Mouse (Mus musculus) forebrain, postnatal 0 days (tissue): ENCODE results near the gene Snx29. TPM values are rescaled to one million over a fixed set of nuclear protein-coding genes. Genes with fewer than 3 reads are reported as not detected.

Experiments
- ATAC-seq: fragments of 200-750 bp; cut with Nextera tagmentation; 2 replicates; pipeline ENCODE4 v1.8.0; 2017; ENCODE audit warnings: mild to moderate bottlenecking, moderate library complexity
- DNase-seq: peaks from one replicate; pipeline ENCODE4 v3.0.0-alpha.2; 2015
- H3K27ac ChIP-seq: fragments of 300-500 bp; sonication (generic); 2 replicates; pipeline ENCODE4 v1.5.1; 2014; ENCODE audit warnings: low read depth, mild to moderate bottlenecking, antibody characterized with exemption, low read length, moderate library complexity, mixed read lengths
- H3K27me3 ChIP-seq: fragments of 300-500 bp; sonication (generic); 2 replicates; pipeline ENCODE4 v1.6.1; 2014; ENCODE audit warnings: mild to moderate bottlenecking, low read length, mixed read lengths; ENCODE audit not compliant: insufficient read depth
- H3K36me3 ChIP-seq: fragments of 300-500 bp; sonication (generic); 2 replicates; pipeline ENCODE4 v1.6.1; 2014; ENCODE audit warnings: mild to moderate bottlenecking, moderate library complexity; ENCODE audit not compliant: insufficient read depth
- H3K4me1 ChIP-seq: fragments of 300-500 bp; sonication (generic); 2 replicates; pipeline ENCODE4 v1.6.1; 2014; ENCODE audit warnings: antibody characterized with exemption; ENCODE audit not compliant: insufficient read depth
- H3K4me2 ChIP-seq: fragments of 300-500 bp; sonication (generic); 2 replicates; pipeline ENCODE4 v1.6.1; 2014; ENCODE audit warnings: low read depth, mild to moderate bottlenecking, moderate library complexity
- H3K4me3 ChIP-seq: fragments of 300-500 bp; sonication (generic); 2 replicates; pipeline ENCODE4 v1.5.1; 2014; ENCODE audit warnings: low read depth, low read length, mixed read lengths
- H3K9ac ChIP-seq: fragments of 300-500 bp; sonication (generic); 2 replicates; pipeline ENCODE4 v1.6.1; 2014; ENCODE audit warnings: mild to moderate bottlenecking
- H3K9me3 ChIP-seq: fragments of 300-500 bp; sonication (generic); 2 replicates; pipeline ENCODE4 v1.6.1; 2016; ENCODE audit warnings: low read length
- CTCF ChIP-seq: sonication (generic); IDR thresholded peaks from 2 replicates; pipeline ENCODE4 v1.5.1; 2016; ENCODE audit warnings: antibody characterized with exemption, control low read depth, low read depth
- WGBS: fragments of 180-500 bp; shearing (Covaris S2); extraction: QIAGEN DNeasy Blood & Tissue Kit; methylation state at CpG from one replicate; pipeline ENCODE4 v1.1.7; 2014; 5-methylcytosine and 5-hydroxymethylcytosine counted together
- polyA plus RNA-seq: library from polyadenylated mRNA; unstranded; fragments of >200 nt; fragmentation: Nextera tagmentation; extraction: Ambion mirVana; gene quantifications from 2 replicates; pipeline ENCODE4 v1.2.1, GENCODE M21; 2015
- total RNA-seq: library from RNA; depleted of rRNA; stranded (reverse); fragments of >200 nt; gene quantifications from 2 replicates; pipeline ENCODE4 v1.2.3, GENCODE M21; 2014; rRNA removed

Snx29 gene
- total and polyA plus RNA-seq, 2 experiments from 2014 or later, result 5.8 to 20.6 TPM

DNA sequence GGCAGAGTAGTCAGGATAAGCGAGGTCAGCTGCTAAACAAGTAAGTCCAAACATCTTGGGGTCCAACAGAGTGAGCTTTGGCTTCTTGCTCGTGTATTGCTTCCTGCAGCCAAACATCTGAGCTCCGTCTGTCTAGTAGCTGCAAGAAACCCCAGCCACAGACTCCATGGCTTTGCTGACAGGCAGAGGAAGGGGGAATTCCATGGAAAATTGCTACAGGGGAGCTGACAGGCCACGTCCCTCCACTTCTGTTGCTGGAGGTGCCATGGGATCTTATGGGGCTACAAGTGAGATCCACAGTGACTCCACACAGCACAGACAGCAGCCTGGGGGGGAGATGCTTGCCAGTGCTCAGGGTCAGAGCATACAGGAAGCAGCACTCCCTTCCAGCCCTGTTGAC is 463.1 kb downstream of the Snx29 start:
- no peak overlapping the region for H3K27ac ChIP-seq
- 76% methylated on average over 4 of the region's 4 CpGs for WGBS
- no peak for ATAC-seq
- H3K9ac ChIP-seq, result no peak overlapping the region
- no peaks in the 10 kb centered on the region for H3K27me3 ChIP-seq
- H3K4me3 ChIP-seq, result no peak overlapping the region
- no peaks in the 10 kb centered on the region for H3K9me3 ChIP-seq
- H3K4me2 ChIP-seq, result no peak overlapping the region
- no peak for DNase-seq
- no peak for TF ChIP-seq CTCF
- H3K36me3 ChIP-seq, result no peaks in the 10 kb centered on the region
- H3K4me1 ChIP-seq, result no peaks in the 10 kb centered on the region

DNA sequence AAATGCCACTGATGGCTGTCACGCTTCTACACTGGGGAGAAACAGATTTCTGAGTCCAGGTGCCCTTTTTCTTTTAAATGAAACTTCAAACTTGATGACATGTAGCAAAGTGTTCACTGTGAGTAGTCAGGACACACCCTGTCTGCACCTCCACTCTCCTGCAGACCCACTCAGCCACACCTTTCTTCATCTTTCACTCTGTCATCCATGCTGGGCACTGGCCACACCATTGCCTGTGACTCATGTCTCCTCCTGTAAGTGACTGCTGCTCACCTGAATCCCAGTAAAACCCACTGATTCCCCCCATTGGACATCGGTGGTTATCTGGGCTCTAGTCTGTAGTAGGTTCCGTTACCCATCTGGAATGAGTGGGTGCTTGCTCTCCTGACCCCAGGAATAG is 467.8 kb downstream of the Snx29 start:
- Histone ChIP-seq H3K9ac (no peak overlapping the region), H3K4me3 (no peak overlapping the region), H3K27me3 (no peaks in the 10 kb centered on the region), H3K9me3 (no peaks in the 10 kb centered on the region), H3K36me3 (no peaks in the 10 kb centered on the region), H3K27ac (no peak overlapping the region), H3K4me1 (no peaks in the 10 kb centered on the region), H3K4me2 (no peak overlapping the region)
- TF ChIP-seq CTCF, result no peak
- WGBS, result 96% methylated on average over 3 of the region's 3 CpGs
- DNase-seq, result no peak
- ATAC-seq, result no peak

DNA sequence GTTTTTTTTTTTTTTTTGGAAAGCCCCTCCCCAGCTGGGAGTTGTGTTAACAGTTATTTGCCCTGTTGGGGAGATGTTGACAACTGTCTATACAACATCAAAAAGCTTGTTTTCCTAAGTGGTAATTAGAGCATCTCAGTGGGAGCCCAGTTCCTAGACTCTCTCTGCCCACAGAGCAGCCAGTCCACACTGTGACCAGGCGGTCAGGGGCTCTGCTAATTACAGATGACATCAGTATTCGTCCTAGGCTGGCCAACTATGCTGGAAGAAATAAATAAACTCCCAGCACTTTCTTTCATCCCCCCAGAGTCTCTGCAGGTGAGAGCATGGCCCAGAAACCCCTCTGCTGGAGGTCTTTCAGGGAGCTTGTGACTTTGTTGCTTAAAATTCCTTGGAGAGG is 470.7 kb downstream of the Snx29 start:
- Histone ChIP-seq H3K9ac (no peak overlapping the region), H3K4me1 (no peaks in the 10 kb centered on the region), H3K4me2 (no peak overlapping the region), H3K27me3 (no peaks in the 10 kb centered on the region), H3K36me3 (no peaks in the 10 kb centered on the region), H3K4me3 (no peak overlapping the region), H3K9me3 (no peaks in the 10 kb centered on the region), H3K27ac (no peak overlapping the region)
- no peak for ATAC-seq
- DNase-seq, result no peak
- no peak for TF ChIP-seq CTCF
- WGBS, result 23% methylated on average over 2 of the region's 2 CpGs

DNA sequence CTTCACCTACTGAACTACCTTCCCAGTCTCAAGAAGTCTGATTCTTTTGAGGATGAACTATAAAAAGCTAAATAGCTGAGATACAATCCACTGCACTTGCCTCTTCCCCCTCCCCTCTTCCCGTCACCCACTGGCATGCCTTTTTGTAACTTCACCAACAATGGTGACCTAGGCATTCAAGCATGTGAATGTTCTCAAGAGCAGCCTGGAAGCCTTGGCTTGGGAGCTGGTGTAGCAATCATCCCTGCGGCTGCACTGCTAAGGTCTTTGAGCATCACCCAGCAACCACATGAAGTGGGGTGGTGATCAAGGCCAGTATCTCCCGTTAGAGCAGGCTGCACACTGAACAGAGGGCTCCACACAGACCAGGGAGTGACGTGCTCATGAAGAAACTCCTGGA is 471.9 kb downstream of the Snx29 start:
- Histone ChIP-seq H3K4me2 (no peak overlapping the region), H3K9me3 (no peaks in the 10 kb centered on the region), H3K36me3 (no peaks in the 10 kb centered on the region), H3K27ac (no peak overlapping the region), H3K4me1 (no peaks in the 10 kb centered on the region), H3K9ac (no peak overlapping the region), H3K4me3 (no peak overlapping the region), H3K27me3 (no peaks in the 10 kb centered on the region)
- TF ChIP-seq CTCF, result no peak
- WGBS, result 53% methylated on average over 4 of the region's 4 CpGs
- no peak for ATAC-seq
- no peak for DNase-seq

DNA sequence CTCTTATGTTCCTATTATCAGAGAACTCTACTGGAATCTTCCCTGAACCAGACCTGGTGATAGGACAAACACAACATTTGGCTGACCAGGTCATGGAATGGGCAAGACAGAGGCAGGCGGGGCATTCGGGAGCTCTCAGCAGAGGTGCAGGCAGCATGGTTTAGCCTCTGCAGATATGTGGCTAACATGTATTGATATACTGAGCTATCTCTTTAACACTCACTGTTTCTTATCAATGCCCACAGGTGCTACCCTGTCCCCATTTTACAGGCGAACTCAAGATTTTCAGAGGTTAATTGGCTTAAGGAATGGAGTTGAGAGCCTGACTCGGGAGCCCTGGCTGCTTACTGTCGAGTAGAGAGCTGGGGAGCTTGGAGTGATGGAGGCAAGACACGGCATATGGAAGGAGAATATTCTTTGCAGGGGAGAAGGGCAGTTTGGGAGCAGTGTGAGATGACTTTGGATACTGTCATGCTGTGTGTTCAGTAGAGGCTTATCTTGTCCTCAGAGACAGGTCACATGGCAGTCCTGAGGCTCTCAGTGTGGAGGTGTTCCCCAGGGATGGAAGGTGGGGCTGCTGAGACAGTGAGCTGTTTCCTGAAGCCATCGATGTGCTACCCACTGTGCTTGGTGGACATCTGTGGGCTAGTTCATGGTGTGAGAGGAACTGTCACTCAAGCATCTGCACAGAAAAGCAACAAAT is 473.2 kb downstream of the Snx29 start:
- Histone ChIP-seq H3K27ac (no peak overlapping the region), H3K27me3 (no peaks in the 10 kb centered on the region), H3K4me1 (no peaks in the 10 kb centered on the region), H3K9me3 (no peaks in the 10 kb centered on the region), H3K4me2 (no peak overlapping the region), H3K9ac (no peak overlapping the region), H3K36me3 (no peaks in the 10 kb centered on the region), H3K4me3 (no peak overlapping the region)
- no peak for TF ChIP-seq CTCF
- 77% methylated on average over 7 of the region's 7 CpGs for WGBS
- ATAC-seq (no peak), DNase-seq (no peak)

DNA sequence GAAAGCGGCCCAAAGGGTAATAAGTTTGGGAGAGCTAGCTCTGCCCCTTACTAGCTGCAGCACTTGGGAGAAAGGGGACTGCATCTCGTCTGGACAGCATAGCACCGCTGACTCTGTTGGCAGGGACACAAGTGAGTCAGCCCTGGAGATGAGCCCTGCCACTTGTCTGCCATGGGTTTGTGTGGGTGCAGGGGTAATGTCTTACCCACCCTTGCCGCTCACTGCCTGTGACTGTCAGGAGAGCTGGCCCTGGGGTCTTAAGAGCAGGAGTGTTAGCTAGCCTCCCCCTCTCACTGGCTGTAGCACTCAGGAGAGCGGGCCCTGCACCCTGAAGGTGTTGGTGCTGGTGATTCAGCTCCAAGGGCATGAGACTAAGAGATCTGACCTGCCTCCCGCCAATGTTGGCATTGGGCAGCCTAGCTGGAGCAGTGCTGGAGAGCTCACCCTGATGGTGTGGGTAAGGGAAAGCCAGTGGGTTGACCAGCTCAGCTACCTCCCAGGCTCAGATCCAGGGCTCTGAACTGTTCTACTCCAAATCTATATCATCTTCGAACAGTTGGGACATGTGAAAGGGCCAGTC is 479.3 kb downstream of the Snx29 start:
- no peaks in the 10 kb centered on the region for H3K4me1 ChIP-seq
- H3K4me2 ChIP-seq, result no peak overlapping the region
- no peak for ATAC-seq
- H3K27me3 ChIP-seq, result no peaks in the 10 kb centered on the region
- H3K9ac ChIP-seq, result no peak overlapping the region
- no peak for TF ChIP-seq CTCF
- DNase-seq, result no peak
- H3K4me3 ChIP-seq, result no peak overlapping the region
- no peaks in the 10 kb centered on the region for H3K36me3 ChIP-seq
- 92% methylated on average over 7 of the region's 7 CpGs for WGBS
- no peaks in the 10 kb centered on the region for H3K9me3 ChIP-seq
- H3K27ac ChIP-seq, result no peak overlapping the region

Other genes starting within 250 kb of the Snx29 start
- gene Txndc11, start 188.3 kb upstream of the Snx29 start, total RNA-seq, result 40.5 and 43.8 TPM in 2 replicates
- 26.8 and 29.9 TPM in 2 replicates for gene Txndc11, start 188.3 kb upstream of the Snx29 start, polyA plus RNA-seq
- gene Zc3h7a, start 146.5 kb upstream of the Snx29 start, total RNA-seq, result 61.7 and 76.6 TPM in 2 replicates
- 20.3 and 32.2 TPM in 2 replicates for gene Zc3h7a, start 146.5 kb upstream of the Snx29 start, polyA plus RNA-seq
- 96.1 and 96.3 TPM in 2 replicates for gene Rsl1d1, start 119.6 kb upstream of the Snx29 start, total RNA-seq
- gene Rsl1d1, start 119.6 kb upstream of the Snx29 start, polyA plus RNA-seq, result 157 and 175 TPM in 2 replicates
- gene Gspt1, start 68.6 kb upstream of the Snx29 start, total RNA-seq, result 70.2 and 74.7 TPM in 2 replicates
- 37.8 and 46.9 TPM in 2 replicates for gene Gspt1, start 68.6 kb upstream of the Snx29 start, polyA plus RNA-seq
- gene Tnfrsf17, start 9.1 kb upstream of the Snx29 start, total RNA-seq, result not detected in 2 replicates
- 0.18 and 0.19 TPM in 2 replicates for gene Tnfrsf17, start 9.1 kb upstream of the Snx29 start, polyA plus RNA-seq